Mouse (Mus musculus): ENCODE data around the gene Shisa3. TPM values are rescaled to one million over a fixed set of nuclear protein-coding genes. Genes with fewer than 3 reads are reported as not detected.

Shisa3 gene
- total RNA-seq, 2 experiments from 2014 or later, result 0.38 to 0.47 TPM

Small RNAs within 50 kb of the gene (microRNA-seq; reads per million reads assigned to microRNA genes)
- 0 reads per million in 2 experiments for gene Gm23617

Other genes with a start within 250 kb of the Shisa3 start
- 10 to 100 TPM; 10.3 to 11.1 TPM for gene Bend4, start 179.6 kb upstream of the Shisa3 start, total RNA-seq (2021)
- gene Atp8a1, start 239.6 kb downstream of the Shisa3 start, total RNA-seq (2021), result 100 to 1,000 TPM; 163 to 183 TPM